Mouse (Mus musculus): ENCODE results near the gene Olfr194. TPM values are rescaled to one million over a fixed set of nuclear protein-coding genes. Genes with fewer than 3 reads are reported as not detected.
"Not testable (repeated sequence)": the region's sequence is repeated elsewhere in the genome, so short reads cannot be mapped to it uniquely, and the experiment has no call there.

The Olfr194 gene
- not detected for total RNA-seq (2021)

- DNase-seq: no peak
- intact Hi-C loops (cut with DNase I): no loop called here
Measured at GRCm38 (mm10) chr16:59120969-59121368, at the start of gene Olfr194. TSS of gene Olfr194 (minus strand) at chr16:59121069.

DNA sequence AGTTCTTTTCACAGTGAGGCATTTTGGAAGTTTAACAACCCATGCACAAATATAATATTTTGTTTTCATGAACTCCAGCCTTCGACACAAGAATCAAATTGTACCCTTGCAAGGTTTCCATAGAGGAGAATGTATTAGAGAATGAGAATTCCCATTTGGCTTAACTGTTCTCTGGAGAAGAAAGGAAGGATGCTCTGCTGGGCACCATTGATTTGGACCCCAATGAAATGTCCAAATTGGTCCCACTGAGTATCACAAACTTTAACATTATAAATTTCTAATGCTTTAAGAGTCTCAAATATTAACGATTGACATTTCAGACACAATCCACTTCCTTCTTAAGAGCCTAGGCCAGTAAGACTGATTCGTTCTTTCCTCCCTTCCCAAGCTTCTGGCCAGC is 49.5 kb upstream of the Olfr194 start, which contains the start of gene Olfr196:
TSS of gene Olfr196 (minus strand) at position 101 of the 400 bp plus-strand sequence.
- no peak for DNase-seq
- intact Hi-C loops (cut with DNase I): no loop called here

- intact Hi-C loops (cut with DNase I): no loop called here
- no peak for DNase-seq
Measured at GRCm38 (mm10) chr16:59151996-59152395, 31.1 kb upstream of the Olfr194 start.

- DNase-seq: no peak
- intact Hi-C loops (cut with DNase I): no loop called here
Measured at GRCm38 (mm10) chr16:59146746-59147145, 25.9 kb upstream of the Olfr194 start, which contains the start of gene Olfr195. TSS of gene Olfr195 (plus strand) at chr16:59147046.

- intact Hi-C loops (cut with DNase I): no loop called here
- no peak for DNase-seq
Measured at GRCm38 (mm10) chr16:59141105-59141504, 20.2 kb upstream of the Olfr194 start.

GRCm38 (mm10) chr16:59130740-59131139 is 9.9 kb upstream of the Olfr194 start:
- no peak for DNase-seq
- intact Hi-C loops (cut with DNase I): no loop called here

- no peak for DNase-seq
- intact Hi-C loops (cut with DNase I): no loop called here
Measured at GRCm38 (mm10) chr16:59111781-59112180, 9.1 kb downstream of the Olfr194 start, which contains the start of gene Olfr193. TSS of gene Olfr193 (minus strand) at chr16:59111881.

DNA sequence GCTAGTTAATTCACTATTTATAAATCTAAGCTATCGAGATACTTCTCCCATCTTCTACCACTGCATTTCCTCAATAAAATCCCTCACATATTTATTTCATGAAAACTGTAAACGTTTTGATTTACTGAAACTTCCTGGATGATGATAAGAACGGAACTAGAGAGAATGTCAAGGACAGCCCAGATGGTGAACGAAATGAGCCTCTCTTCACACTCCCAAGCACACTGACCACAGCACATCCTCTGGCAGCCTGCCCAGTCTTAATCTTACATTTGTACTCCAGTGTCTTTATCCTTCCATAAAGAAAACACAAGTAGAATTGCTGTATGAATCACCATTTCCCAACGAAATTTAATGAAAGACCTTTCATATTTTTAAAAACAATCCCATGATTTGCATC is 12.3 kb downstream of the Olfr194 start:
- DNase-seq; intact Hi-C loops (cut with DNase I): not testable (repeated sequence)

- DNase-seq: no peak
- intact Hi-C loops (cut with DNase I): no loop called here
Measured at GRCm38 (mm10) chr16:59105312-59105711, 15.6 kb downstream of the Olfr194 start.

DNA sequence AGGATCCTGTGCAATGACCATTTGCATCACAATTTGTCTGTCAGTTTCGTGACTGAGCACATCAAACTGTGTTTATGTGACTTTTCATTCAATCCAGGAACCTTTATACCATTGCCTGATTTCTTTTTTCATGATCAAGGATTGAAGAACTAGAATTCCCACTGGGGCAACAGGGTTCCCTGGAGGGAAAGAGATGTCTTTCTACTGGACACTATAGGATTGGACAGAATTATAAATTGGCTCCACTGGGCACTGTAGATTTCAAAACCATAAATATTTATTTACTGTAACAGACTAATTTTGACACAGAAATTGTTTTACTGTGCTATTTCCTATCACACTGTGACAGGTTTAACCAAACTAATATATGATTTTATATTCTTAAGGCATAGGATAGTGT is 31.1 kb downstream of the Olfr194 start, which contains the start of gene Olfr191:
TSS of gene Olfr191 (minus strand) at position 101 of the 400 bp plus-strand sequence.
- intact Hi-C loops (cut with DNase I); DNase-seq: not testable (repeated sequence)

DNA sequence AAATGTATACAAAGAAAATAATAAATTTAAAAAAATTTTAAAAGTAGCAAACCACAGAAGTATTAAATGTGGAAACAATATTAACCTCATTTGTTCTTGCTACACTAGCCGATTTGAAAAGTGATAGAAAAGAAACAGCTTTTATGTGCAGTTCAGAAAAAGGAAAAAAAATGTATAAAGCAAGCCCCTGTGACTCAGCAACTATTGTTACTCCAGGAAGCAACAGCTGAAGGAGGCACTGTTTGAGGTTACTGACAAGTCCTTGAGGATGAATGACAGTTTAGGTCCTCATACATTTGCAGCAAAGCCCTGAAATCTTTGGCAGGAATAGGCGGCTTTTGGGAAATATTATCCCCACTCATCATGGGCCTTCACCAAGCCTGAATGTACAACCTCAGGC is 39.8 kb downstream of the Olfr194 start:
- DNase-seq; intact Hi-C loops (cut with DNase I): not testable (repeated sequence)

GRCm38 (mm10) chr16:59077905-59078304 is 43.0 kb downstream of the Olfr194 start, which contains the start of gene Olfr190:
TSS of gene Olfr190 (minus strand) at chr16:59078005.
- intact Hi-C loops (cut with DNase I): no loop called here
- no peak for DNase-seq

DNA sequence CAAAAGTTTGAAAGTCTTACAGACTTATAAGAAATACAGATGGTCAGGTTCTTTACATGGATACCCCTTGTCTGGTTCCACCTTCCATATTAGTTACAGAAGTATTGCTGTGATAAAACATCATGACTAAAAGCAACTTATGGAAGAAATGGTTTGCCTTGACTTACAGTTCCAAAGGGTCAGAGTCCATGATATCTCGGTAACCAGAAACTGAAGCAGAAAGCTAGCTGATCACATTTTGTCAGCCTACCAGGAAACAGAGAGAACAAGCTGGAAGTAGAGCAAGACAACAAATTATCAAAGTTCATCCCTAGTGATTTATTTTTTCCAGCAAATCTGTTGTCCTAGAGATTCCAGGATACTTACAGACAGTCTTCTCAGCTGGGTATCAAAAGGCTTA is 47.3 kb downstream of the Olfr194 start:
- DNase-seq: no peak
- intact Hi-C loops (cut with DNase I): no loop called here

- intact Hi-C loops (cut with DNase I): no loop called here
- DNase-seq: no peak
Measured at GRCm38 (mm10) chr16:59071755-59072154, 49.1 kb downstream of the Olfr194 start.

Other genes with a start within 250 kb of the Olfr194 start
- not detected for gene Olfr177, start 246.3 kb downstream of the Olfr194 start, total RNA-seq (2021)
- not detected for gene Olfr178, start 229.0 kb downstream of the Olfr194 start, total RNA-seq (2021)
- gene Olfr181, start 192.3 kb downstream of the Olfr194 start, total RNA-seq (2021): not detected
- not detected for gene Olfr180, start 191.7 kb downstream of the Olfr194 start, total RNA-seq (2021)
- not detected for gene Olfr183, start 125.7 kb downstream of the Olfr194 start, total RNA-seq (2021)
- not detected for gene Olfr186, start 90.8 kb downstream of the Olfr194 start, total RNA-seq (2021)
- not detected for gene Olfr187, start 81.3 kb downstream of the Olfr194 start, total RNA-seq (2021)
- gene Olfr190, start 43.1 kb downstream of the Olfr194 start, total RNA-seq (2021): not detected
- not detected for gene Olfr191, start 31.2 kb downstream of the Olfr194 start, total RNA-seq (2021)
- gene Olfr193, start 9.2 kb downstream of the Olfr194 start, total RNA-seq (2021): not detected
- not detected for gene Olfr195, start 26.0 kb upstream of the Olfr194 start, total RNA-seq (2021)
- not detected for gene Olfr196, start 49.4 kb upstream of the Olfr194 start, total RNA-seq (2021)
- not detected for gene Olfr198, start 82.5 kb upstream of the Olfr194 start, total RNA-seq (2021)
- not detected for gene Olfr199, start 98.7 kb upstream of the Olfr194 start, total RNA-seq (2021)
- not detected for gene Olfr201, start 151.6 kb upstream of the Olfr194 start, total RNA-seq (2021)
- not detected for gene Olfr202, start 165.7 kb upstream of the Olfr194 start, total RNA-seq (2021)
- not detected for gene Olfr203, start 177.8 kb upstream of the Olfr194 start, total RNA-seq (2021)
- gene Olfr204, start 197.2 kb upstream of the Olfr194 start, total RNA-seq (2021): not detected
- not detected for gene Olfr205, start 210.1 kb upstream of the Olfr194 start, total RNA-seq (2021)
- not detected for gene Olfr206, start 228.2 kb upstream of the Olfr194 start, total RNA-seq (2021)
- not detected for gene Olfr209, start 242.9 kb upstream of the Olfr194 start, total RNA-seq (2021)

All from heart, postnatal 10 days (tissue).